Mouse (Mus musculus) neural tube, embryonic 11.5 days (tissue): Measurements from ENCODE around the gene Sprr2a1. TPM values are rescaled to one million over a fixed set of nuclear protein-coding genes. Genes with fewer than 3 reads are reported as not detected.
"Not testable (repeated sequence)": the region's sequence is repeated elsewhere in the genome, so short reads cannot be mapped to it uniquely, and the experiment has no call there.

ENCODE experiments used
- ATAC-seq: fragments of 200-750 bp; cut with Nextera tagmentation; 2 replicates; pipeline ENCODE4 v1.8.0; 2017; ENCODE audit warnings: moderate number of reproducible peaks, mild to moderate bottlenecking, moderate TSS enrichment, moderate library complexity; ENCODE audit not compliant: insufficient read depth, low FRiP score, low TSS enrichment
- DNase-seq: peaks from one replicate; pipeline ENCODE4 v3.0.0-alpha.2; 2015; ENCODE audit warnings: low spot score
- H3K27ac ChIP-seq: fragments of 300-500 bp; sonication (generic); 2 replicates; pipeline ENCODE4 v1.5.1; 2014; ENCODE audit warnings: low read depth, mild to moderate bottlenecking, low read length
- H3K27me3 ChIP-seq: fragments of 300-500 bp; sonication (generic); 2 replicates; pipeline ENCODE4 v1.6.1; 2014; ENCODE audit warnings: mild to moderate bottlenecking, low read length, mixed read lengths; ENCODE audit not compliant: control insufficient read depth, insufficient read depth
- H3K36me3 ChIP-seq: fragments of 300-500 bp; sonication (generic); 2 replicates; pipeline ENCODE4 v1.6.1; 2014; ENCODE audit warnings: mild to moderate bottlenecking, low read length, moderate library complexity, mixed read lengths; ENCODE audit not compliant: control insufficient read depth, insufficient read depth
- H3K4me1 ChIP-seq: fragments of 300-500 bp; sonication (generic); 2 replicates; pipeline ENCODE4 v1.6.1; 2014; ENCODE audit warnings: low read length, mixed read lengths; ENCODE audit not compliant: control insufficient read depth, insufficient read depth
- H3K4me2 ChIP-seq: fragments of 300-500 bp; sonication (generic); 2 replicates; pipeline ENCODE4 v1.6.1; 2014; ENCODE audit warnings: low read depth, mild to moderate bottlenecking, moderate library complexity
- H3K4me3 ChIP-seq: fragments of 300-500 bp; sonication (generic); 2 replicates; pipeline ENCODE4 v1.5.1; 2014; ENCODE audit warnings: low read depth, low read length
- H3K9ac ChIP-seq: fragments of 300-500 bp; sonication (generic); 2 replicates; pipeline ENCODE4 v1.6.1; 2014; ENCODE audit warnings: mild to moderate bottlenecking, low read length
- H3K9me3 ChIP-seq: fragments of 300-500 bp; sonication (generic); 2 replicates; pipeline ENCODE4 v1.6.1; 2016; ENCODE audit warnings: low read length; ENCODE audit not compliant: control insufficient read depth
- WGBS: fragments of 180-500 bp; shearing (Covaris S2); extraction: QIAGEN DNeasy Blood & Tissue Kit; methylation state at CpG from one replicate; pipeline ENCODE4 v1.1.7; 2014; 5-methylcytosine and 5-hydroxymethylcytosine counted together
- polyA plus RNA-seq: library from polyadenylated mRNA; unstranded; fragments of >200 nt; fragmentation: Nextera tagmentation; extraction: Ambion mirVana; gene quantifications from 2 replicates; pipeline ENCODE4 v1.2.1, GENCODE M21; 2014

Gene Sprr2a1
- polyA plus RNA-seq, 1 experiment from 2014 or later = not detected

- not testable (repeated sequence) for H3K4me2 ChIP-seq, H3K9me3 ChIP-seq, H3K9ac ChIP-seq, H3K4me3 ChIP-seq, H3K27ac ChIP-seq, H3K4me1 ChIP-seq, DNase-seq, H3K36me3 ChIP-seq, H3K27me3 ChIP-seq
- ATAC-seq = peak; percentile 51
Observed at GRCm38 (mm10) chr3:92258526-92258925, 42.9 kb downstream of the Sprr2a1 start.

- not testable (repeated sequence) for ATAC-seq, H3K9me3 ChIP-seq
Observed at GRCm38 (mm10) chr3:92263462-92263861, 47.9 kb downstream of the Sprr2a1 start.

More at GRCm38 (mm10) chr3:92263462-92263861, 47.9 kb downstream of the Sprr2a1 start:
- no CpG with 5 or more reads among the region's 2 CpGs for WGBS
- not testable (repeated sequence) for DNase-seq, H3K4me2 ChIP-seq, H3K9ac ChIP-seq, H3K4me1 ChIP-seq, H3K27me3 ChIP-seq, H3K4me3 ChIP-seq, H3K36me3 ChIP-seq, H3K27ac ChIP-seq

Other genes with a start within 250 kb of the Sprr2a1 start
- gene Pglyrp3, start 201.2 kb upstream of the Sprr2a1 start, polyA plus RNA-seq = not detected in 2 replicates
- gene Lor, start 132.7 kb upstream of the Sprr2a1 start, polyA plus RNA-seq = 0.97 and 1.6 TPM in 2 replicates
- gene Prr9, start 91.9 kb upstream of the Sprr2a1 start, polyA plus RNA-seq = not detected in 2 replicates
- gene Lelp1, start 73.1 kb upstream of the Sprr2a1 start, polyA plus RNA-seq = not detected in 2 replicates
- 0.89 and 2.5 TPM in 2 replicates for gene Sprr2a2, start 121 bp downstream of the Sprr2a1 start, polyA plus RNA-seq
- not detected in 2 replicates for gene Sprr2a3, start 69.6 kb downstream of the Sprr2a1 start, polyA plus RNA-seq
- 0.54 TPM in 1 of 2 replicates, not detected in the other for gene Sprr2b, start 100.8 kb downstream of the Sprr2a1 start, polyA plus RNA-seq
- not detected in 2 replicates for gene Sprr2d, start 123.3 kb downstream of the Sprr2a1 start, polyA plus RNA-seq
- not detected in 2 replicates for gene Sprr2e, start 136.3 kb downstream of the Sprr2a1 start, polyA plus RNA-seq
- not detected in 2 replicates for gene Sprr2f, start 149.4 kb downstream of the Sprr2a1 start, polyA plus RNA-seq
- gene Sprr2h, start 169.9 kb downstream of the Sprr2a1 start, polyA plus RNA-seq = not detected in 2 replicates
- not detected in 2 replicates for gene Sprr2i, start 192.2 kb downstream of the Sprr2a1 start, polyA plus RNA-seq
- gene Sprr2j-ps, start 202.3 kb downstream of the Sprr2a1 start, polyA plus RNA-seq = not detected in 2 replicates
- 4.9 and 8.9 TPM in 2 replicates for gene Gm9774, start 213.6 kb downstream of the Sprr2a1 start, polyA plus RNA-seq
- gene Sprr2k, start 216.8 kb downstream of the Sprr2a1 start, polyA plus RNA-seq = not detected in 2 replicates
- not detected in 2 replicates for gene Sprr1b, start 223.0 kb downstream of the Sprr2a1 start, polyA plus RNA-seq
- not detected in 2 replicates for gene Sprr3, start 242.9 kb downstream of the Sprr2a1 start, polyA plus RNA-seq